Mouse (Mus musculus) ovary, adult 2 months (tissue): ENCODE data around the gene 4833420G17Rik. TPM values are rescaled to one million over a fixed set of nuclear protein-coding genes. Genes with fewer than 3 reads are reported as not detected.

ENCODE experiments used
- polyA plus RNA-seq: library from polyadenylated mRNA; depleted of rRNA; stranded (reverse); fragments of >200 nt; gene quantifications from 2 replicates; pipeline ENCODE4 v1.2.3, GENCODE M21; 2012; rRNA removed

The 4833420G17Rik gene
- 14.8 and 19.8 TPM in 2 replicates for polyA plus RNA-seq

DNA sequence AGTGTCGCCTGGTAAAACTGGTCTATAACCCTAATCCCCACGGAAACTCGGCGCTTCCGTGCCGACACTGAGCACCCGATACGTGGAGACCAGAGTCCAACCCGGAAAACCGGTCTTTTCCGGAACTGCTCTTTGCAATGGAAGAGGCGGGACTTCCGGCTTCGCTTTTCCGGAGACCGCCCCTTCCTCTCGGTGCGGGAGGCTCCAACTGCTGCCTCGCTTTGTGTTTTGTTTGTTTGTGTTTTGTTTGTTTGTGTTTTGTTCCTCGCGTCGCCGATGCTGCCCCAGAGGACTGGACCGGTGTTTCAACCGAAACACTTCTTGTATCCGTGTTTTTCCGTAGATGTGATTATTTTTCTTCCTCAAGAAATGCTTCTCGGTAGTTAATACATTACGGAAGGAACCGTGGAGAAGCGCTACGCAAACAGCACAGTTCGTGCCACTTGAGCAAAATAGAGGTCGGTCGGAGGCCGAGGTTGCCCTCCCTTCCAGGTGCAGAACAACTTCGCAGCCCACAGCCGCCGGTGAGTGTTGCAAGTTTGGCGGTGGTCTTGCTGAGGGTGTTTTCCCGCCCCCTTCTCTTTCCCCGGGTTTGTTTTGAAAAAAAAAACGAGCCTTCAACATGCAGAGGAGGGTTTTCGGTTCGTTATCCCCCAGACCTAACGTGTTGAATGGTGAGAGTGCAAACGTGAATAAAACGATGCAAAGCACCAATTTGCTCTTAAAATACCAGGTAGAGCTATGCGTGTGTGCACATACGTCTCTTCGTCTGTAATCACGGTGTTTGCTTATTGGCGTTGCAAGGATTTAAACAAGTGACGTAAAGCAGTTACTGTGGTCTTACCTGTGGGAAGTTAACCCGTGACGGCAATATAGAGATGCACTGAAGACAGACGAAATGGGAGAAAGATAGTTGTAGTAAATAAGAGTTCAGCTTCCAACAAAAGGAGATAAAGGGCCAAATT lies at the start of gene 4833420G17Rik:
Gene 4833420G17Rik (plus strand): TSS at position 173 of the 965 bp plus-strand sequence.

DNA sequence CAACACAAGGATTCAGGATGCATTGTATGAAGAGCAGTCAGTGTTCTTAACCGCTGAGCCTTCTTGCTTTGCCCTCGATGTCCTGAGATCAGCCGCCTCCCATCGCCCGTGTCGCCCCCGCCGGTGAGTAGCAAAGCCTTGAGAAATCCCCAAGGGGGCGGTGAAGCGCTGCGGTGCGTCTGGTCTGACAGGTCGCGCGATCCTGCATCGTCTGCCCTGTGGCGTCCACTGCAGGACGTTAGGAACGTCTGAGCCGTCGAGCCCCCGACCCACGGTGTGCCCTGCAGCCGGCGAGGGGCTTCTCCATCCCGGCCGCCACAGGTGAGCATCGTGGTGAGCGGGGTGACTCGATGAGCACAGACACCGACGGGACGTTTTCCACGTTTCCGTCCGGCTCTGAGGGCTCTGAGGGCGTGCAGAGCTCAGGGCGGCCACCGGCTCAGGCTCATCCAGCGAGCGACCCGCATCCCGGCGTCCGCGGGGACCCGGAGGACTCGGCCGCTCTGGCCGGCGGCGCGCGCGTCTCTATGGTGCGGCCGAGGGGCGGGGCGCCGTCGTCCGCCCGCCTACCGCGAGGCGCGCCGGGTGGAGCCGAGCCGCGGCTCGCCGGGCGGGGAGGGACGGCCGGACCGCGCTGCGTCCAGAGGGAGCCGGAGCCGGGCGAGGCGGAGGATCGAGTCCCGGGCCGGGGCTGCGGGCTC lies 25.5 kb downstream of the 4833420G17Rik start, which contains the start of the genes Tmem267 and 3110070M22Rik:
Gene Tmem267 (plus strand): TSS at position 160 of the 701 bp plus-strand sequence.
Gene 3110070M22Rik (minus strand): TSS at position 504 of the 701 bp plus-strand sequence.

Other genes with a start within 250 kb of the 4833420G17Rik start
- gene Paip1, start 34.2 kb upstream of the 4833420G17Rik start, polyA plus RNA-seq = 21.5 and 24.1 TPM in 2 replicates
- gene Tmem267, start 25.3 kb downstream of the 4833420G17Rik start, polyA plus RNA-seq = 6.8 and 10.0 TPM in 2 replicates
- 1.8 and 2.5 TPM in 2 replicates for gene 3110070M22Rik, start 25.6 kb downstream of the 4833420G17Rik start, polyA plus RNA-seq
- 0.37 and 0.60 TPM in 2 replicates for gene Ccl28, start 161.1 kb downstream of the 4833420G17Rik start, polyA plus RNA-seq
- gene Hmgcs1, start 227.6 kb downstream of the 4833420G17Rik start, polyA plus RNA-seq = 23.6 and 31.8 TPM in 2 replicates